ENCODE assay signal across 27 mouse cellular contexts in genomic region chr15:9427849-9428248, GRCm38 (mm10). TPM values are rescaled to one million over a fixed set of nuclear protein-coding genes. Genes with fewer than 3 reads are reported as not detected.
A peak's percentile ranks its signal among the peaks of the same experiment; 100 is the strongest.
DNase-seq lines count a peak whose midpoint lies in the region; ATAC-seq and TF ChIP-seq lines count a peak whose summit lies in the region.
"Had no signal": no experiment of that assay in that cellular context is flagged by ENCODE, and none has a peak within 500 bp of the region (broad histone marks: within the 10 kb centered on the region; RNA-seq: fewer than 3 reads in every experiment).

No protein-coding gene starts in this region.

- TF ChIP-seq CTCF in forebrain, postnatal 0 days (IDR thresholded peaks at IDR 0.05; ENCODE audit: low read depth): no peak

- H3K36me3 ChIP-seq in forebrain, postnatal 0 days (ENCODE audit: insufficient read depth): no peaks in the 10 kb centered on the region
- H3K36me3 ChIP-seq in forebrain, embryonic 13.5 days (ENCODE audit: poor library complexity, severe bottlenecking): no peaks in the 10 kb centered on the region
- H3K36me3 ChIP-seq: forebrain, embryonic 10.5 days; G1E; hindbrain, embryonic 13.5 days; liver, embryonic 12.5 days; midbrain, embryonic 12.5 days had no signal

- H3K9me3 ChIP-seq in forebrain, postnatal 0 days (ENCODE audit: low read length): no peaks in the 10 kb centered on the region
- no peaks in the 10 kb centered on the region for H3K9me3 ChIP-seq in forebrain, embryonic 13.5 days (replicated peaks)
- H3K9me3 ChIP-seq: forebrain, embryonic 10.5 days; G1E; hindbrain, embryonic 13.5 days; liver, embryonic 12.5 days; midbrain, embryonic 12.5 days had no signal

- no peak overlapping the region for H3K4me2 ChIP-seq in forebrain, postnatal 0 days (ENCODE audit: low read depth)
- no peak overlapping the region for H3K4me2 ChIP-seq in forebrain, embryonic 13.5 days
- H3K4me2 ChIP-seq: hindbrain, embryonic 13.5 days; liver, embryonic 12.5 days; lung, embryonic 14.5 days; midbrain, embryonic 12.5 days had no signal

- no peak overlapping the region for H3K4me3 ChIP-seq in forebrain, postnatal 0 days (ENCODE audit: low read depth, low read length)
- no peak overlapping the region for H3K4me3 ChIP-seq in forebrain, embryonic 13.5 days
- H3K4me3 ChIP-seq: forebrain, embryonic 10.5 days; hindbrain, embryonic 13.5 days; liver, embryonic 12.5 days; midbrain, embryonic 12.5 days had no signal

- no peaks in the 10 kb centered on the region for H3K4me1 ChIP-seq in forebrain, postnatal 0 days (ENCODE audit: insufficient read depth)
- no peaks in the 10 kb centered on the region for H3K4me1 ChIP-seq in forebrain, embryonic 13.5 days
- H3K4me1 ChIP-seq: forebrain, embryonic 10.5 days; hindbrain, embryonic 13.5 days; liver, embryonic 12.5 days; midbrain, embryonic 12.5 days had no signal

- no peak overlapping the region for H3K27ac ChIP-seq in forebrain, postnatal 0 days (ENCODE audit: low read depth, low read length)
- no peak overlapping the region for H3K27ac ChIP-seq in forebrain, embryonic 13.5 days
- H3K27ac ChIP-seq: forebrain, embryonic 10.5 days; hindbrain, embryonic 13.5 days; liver, embryonic 12.5 days; midbrain, embryonic 12.5 days had no signal

- no peak overlapping the region for H3K9ac ChIP-seq in forebrain, postnatal 0 days
- no peak overlapping the region for H3K9ac ChIP-seq in forebrain, embryonic 13.5 days
- H3K9ac ChIP-seq: hindbrain, embryonic 13.5 days; liver, embryonic 12.5 days; lung, embryonic 14.5 days; midbrain, embryonic 12.5 days had no signal

- peak; percentile 77 for ATAC-seq in monocyte, adult 5-6 weeks (replicated peaks; ENCODE audit: insufficient number of reproducible peaks, low FRiP score, low TSS enrichment, poor library complexity, severe bottlenecking)
- no peak for ATAC-seq in forebrain, postnatal 0 days
- ATAC-seq in forebrain, embryonic 13.5 days: no peak
- ATAC-seq: activated CD4-positive, CD25-positive, alpha-beta regulatory T cell, adult 4 months; inflammation-experienced regulatory T-cells, adult 6 months; liver, embryonic 12.5 days had no signal

- DNase-seq in 416B (ENCODE audit: low read depth) (peak; percentile 63), A20 (ENCODE audit: low read depth, low spot score) (peak; percentile 6)
- DNase-seq in c-Kit-positive CD71-negative TER-119-negative erythroid progenitor cells, embryonic 14.5 days (ENCODE audit: low read depth): peak; percentile 22
- no peak for DNase-seq in forebrain, postnatal 0 days
- no peak for DNase-seq in thymus, adult 18-20 months
- DNase-seq: adrenal gland, postnatal 14 days; cerebellum, adult 8-10 months; gastrocnemius, postnatal 36 days; kidney, adult 2 months; kidney, postnatal 14 days; lung, embryonic 14.5 days; retina, postnatal 1 day; right cerebral cortex, postnatal 25 days; thymus, adult 2 months; thymus, postnatal 4 days had no signal

- no peaks in the 10 kb centered on the region for H3K27me3 ChIP-seq in forebrain, postnatal 0 days (ENCODE audit: insufficient read depth, low read length)
- no peaks in the 10 kb centered on the region for H3K27me3 ChIP-seq in forebrain, embryonic 13.5 days
- H3K27me3 ChIP-seq: hindbrain, embryonic 13.5 days; liver, embryonic 12.5 days; midbrain, embryonic 12.5 days had no signal

RNA-seq across cellular contexts. Expression of gene Capsl, which starts 8.0 kb away (rescaled TPM):
- 0.87 to 3.1 TPM in 2 of 3 replicates, not detected in the other for total RNA-seq in monocyte, adult 5-6 weeks (2017)
- 2.7 and 6.9 TPM in 2 replicates for total RNA-seq in forebrain, postnatal 0 days (2014; rRNA removed)
- 7.0 and 9.2 TPM in 2 replicates for polyA plus RNA-seq in forebrain, postnatal 0 days (2015; fragmentation: Nextera tagmentation; extraction: Ambion mirVana)
- polyA plus RNA-seq in forebrain, embryonic 13.5 days (2015; fragmentation: Nextera tagmentation; extraction: Ambion mirVana): 1.2 and 2.3 TPM in 2 replicates
- total RNA-seq: adrenal gland, postnatal 14 days; G1E; gastrocnemius, adult 18-20 months; gastrocnemius, postnatal 36 days; heart, adult 8-10 months; heart, postnatal 25 days had no signal
- polyA plus RNA-seq: G1E had no signal

Comparison
In these comparisons a context has a peak if more than half of its experiments do, and no peak if none do; other contexts are left out.
1. DNase-seq: peak in 416B (single experiment), A20 (single experiment) and c-Kit-positive CD71-negative TER-119-negative erythroid progenitor cells, embryonic 14.5 days (single experiment); none in forebrain, postnatal 0 days (single experiment) and thymus, adult 18-20 months (0 of 2).